Mouse (Mus musculus) limb, embryonic 14.5 days (tissue): Measurements from ENCODE around the gene Hmgcr. TPM values are rescaled to one million over a fixed set of nuclear protein-coding genes. Genes with fewer than 3 reads are reported as not detected.

Experiments used
- ATAC-seq: fragments of 200-750 bp; cut with Nextera tagmentation; 2 replicates; pipeline ENCODE4 v1.8.0; 2017; ENCODE audit warnings: low read depth, moderate number of reproducible peaks, moderate TSS enrichment; ENCODE audit not compliant: low FRiP score
- DNase-seq: peaks from one replicate; pipeline ENCODE4 v3.0.0-alpha.2; 2015; ENCODE audit warnings: low spot score
- H3K27ac ChIP-seq: fragments of 300-500 bp; sonication (generic); replicated peaks from 2 replicates; pipeline ENCODE4 v1.5.1; 2014; ENCODE audit warnings: low read depth, mild to moderate bottlenecking, low read length, moderate library complexity, mixed read lengths
- H3K27me3 ChIP-seq: fragments of 300-500 bp; sonication (generic); 2 replicates; pipeline ENCODE4 v1.6.1; 2014; ENCODE audit warnings: low read length, mixed read lengths; ENCODE audit not compliant: control insufficient read depth, insufficient read depth
- H3K36me3 ChIP-seq: fragments of 300-500 bp; sonication (generic); 2 replicates; pipeline ENCODE4 v1.6.1; 2014; ENCODE audit warnings: mild to moderate bottlenecking, low read length, moderate library complexity, mixed read lengths; ENCODE audit not compliant: control insufficient read depth, insufficient read depth
- H3K4me1 ChIP-seq: fragments of 300-500 bp; sonication (generic); 2 replicates; pipeline ENCODE4 v1.6.1; 2014; ENCODE audit warnings: antibody characterized with exemption, low read length, mixed read lengths; ENCODE audit not compliant: control insufficient read depth, insufficient read depth
- H3K4me2 ChIP-seq: fragments of 300-500 bp; sonication (generic); replicated peaks from 2 replicates; pipeline ENCODE4 v1.6.1; 2014; ENCODE audit warnings: low read depth, mild to moderate bottlenecking, low read length, moderate library complexity; ENCODE audit not compliant: severe bottlenecking
- H3K4me3 ChIP-seq: fragments of 300-500 bp; sonication (generic); replicated peaks from 2 replicates; pipeline ENCODE4 v1.5.1; 2014; ENCODE audit warnings: low read length
- H3K9ac ChIP-seq: fragments of 300-500 bp; sonication (generic); 2 replicates; pipeline ENCODE4 v1.6.1; 2014; ENCODE audit warnings: mild to moderate bottlenecking, low read depth, low read length, moderate library complexity; ENCODE audit not compliant: severe bottlenecking
- H3K9me3 ChIP-seq: fragments of 300-500 bp; sonication (generic); 2 replicates; pipeline ENCODE4 v1.6.1; 2016; ENCODE audit warnings: low read length; ENCODE audit not compliant: control insufficient read depth
- POLR2A ChIP-seq: fragments of 200-500 bp; IDR thresholded peaks from 2 replicates; pipeline ENCODE4 v1.8.0; 2012; ENCODE audit warnings: inconsistent platforms, mild to moderate bottlenecking, moderate library complexity, borderline replicate concordance; ENCODE audit not compliant: insufficient read depth, insufficient read length; ENCODE audit errors: extremely low read depth
- WGBS: fragments of 180-500 bp; shearing (Covaris S2); extraction: QIAGEN DNeasy Blood & Tissue Kit; methylation state at CpG from one replicate; pipeline ENCODE4 v1.1.7; 2014; 5-methylcytosine and 5-hydroxymethylcytosine counted together
- polyA plus RNA-seq, 2 experiments: library from polyadenylated mRNA; depleted of rRNA in 1 of 2; stranded (reverse) in 1 of 2; unstranded in 1 of 2; fragments of >200 nt; fragmentation: Nextera tagmentation in 1 of 2; extraction: Ambion mirVana in 1 of 2; gene quantifications; 2 replicates each; pipeline versions ENCODE4 v1.2.1 to v1.2.3; 2012 to 2014

Gene Hmgcr
- polyA plus RNA-seq, 2 experiments, result 45.3 to 72.2 TPM

DNA sequence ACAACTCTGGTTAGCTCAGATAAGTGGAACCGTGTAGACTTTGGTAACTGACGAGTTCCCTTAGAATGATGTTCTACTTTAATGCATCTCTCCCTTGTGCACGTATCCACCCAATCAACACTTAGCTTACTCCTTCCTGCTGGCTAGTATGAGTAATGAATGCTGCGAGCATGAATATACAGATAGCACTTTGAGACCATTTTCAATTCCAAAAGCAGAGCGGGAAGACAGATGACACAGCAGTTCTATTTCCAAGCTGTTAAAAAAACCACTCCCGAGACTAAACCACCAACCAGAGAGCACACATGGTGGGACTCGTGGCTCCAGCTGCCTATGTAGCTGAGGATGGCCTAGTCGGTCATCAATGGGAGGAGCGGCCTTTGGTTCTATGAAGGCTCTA lies 17.7 kb downstream of the Hmgcr start:
- WGBS, result 91% methylated on average over 9 of the region's 9 CpGs

DNA sequence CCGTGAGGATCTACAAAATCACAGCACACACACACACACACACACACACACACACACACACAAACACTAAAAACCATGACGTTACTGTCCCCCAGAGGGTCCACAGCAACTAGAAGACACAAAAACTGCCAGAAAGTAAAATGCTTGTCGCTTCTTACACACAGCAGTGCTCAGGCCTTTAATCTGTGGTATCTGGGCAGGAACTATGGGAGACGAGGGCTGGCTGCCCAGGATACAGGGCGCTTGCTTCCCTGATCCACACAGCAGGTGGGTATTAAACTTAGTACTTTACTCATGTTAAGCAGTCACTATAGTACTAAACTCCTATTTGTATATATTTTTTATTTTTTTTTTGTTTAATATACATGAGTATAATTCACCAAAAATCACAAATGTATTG lies 24.9 kb downstream of the Hmgcr start:
- Histone ChIP-seq H3K4me3 (no peak overlapping the region), H3K4me2 (no peak overlapping the region), H3K4me1 (no peaks in the 10 kb centered on the region), H3K9ac (no peak overlapping the region), H3K27me3 (no peaks in the 10 kb centered on the region), H3K9me3 (no peaks in the 10 kb centered on the region), H3K36me3 (peaks cover 30% of the 10 kb centered on the region), H3K27ac (no peak overlapping the region)
- peak; percentile 21; the same call in 1 of the 2 replicates for ATAC-seq
- WGBS, result 51% methylated on average over 5 of the region's 5 CpGs
- TF ChIP-seq POLR2A, result no peak
- DNase-seq, result no peak

More for the DNA sequence above, 17.7 kb downstream of the Hmgcr start:
- Histone ChIP-seq H3K4me3 (no peak overlapping the region), H3K4me1 (no peaks in the 10 kb centered on the region), H3K9ac (no peak overlapping the region), H3K4me2 (no peak overlapping the region), H3K27me3 (no peaks in the 10 kb centered on the region), H3K27ac (no peak overlapping the region), H3K36me3 (peaks cover 88% of the 10 kb centered on the region), H3K9me3 (no peaks in the 10 kb centered on the region)
- TF ChIP-seq POLR2A, result no peak
- DNase-seq, result no peak
- ATAC-seq, result no peak

DNA sequence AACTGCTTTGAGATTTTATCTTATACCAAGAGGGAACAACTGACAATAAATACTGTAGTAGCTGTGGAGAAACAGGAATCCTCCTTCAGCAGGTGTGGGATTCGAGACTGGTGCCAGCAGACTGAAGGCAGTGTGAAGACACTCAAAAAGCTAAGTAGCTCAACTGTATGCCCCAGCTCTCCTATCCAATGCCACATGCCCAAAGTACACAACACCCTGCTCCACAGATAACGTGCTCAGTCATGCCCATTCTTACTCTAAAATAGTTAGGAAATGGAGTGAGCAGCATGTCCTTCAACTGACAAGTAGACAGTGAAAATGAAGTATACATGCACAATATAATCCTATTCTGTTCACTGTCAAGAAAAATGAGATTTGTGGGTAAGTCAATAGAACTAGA lies 26.6 kb downstream of the Hmgcr start:
- H3K27ac ChIP-seq, result no peak overlapping the region
- ATAC-seq (no peak), DNase-seq (no peak)
- H3K4me2 ChIP-seq, result no peak overlapping the region
- no peak overlapping the region for H3K4me3 ChIP-seq
- no peak for TF ChIP-seq POLR2A
- no peak overlapping the region for H3K9ac ChIP-seq
- WGBS, result 74% methylated on average over 2 of the region's 2 CpGs
- H3K27me3 ChIP-seq, result no peaks in the 10 kb centered on the region
- H3K4me1 ChIP-seq, result no peaks in the 10 kb centered on the region
- peaks cover 21% of the 10 kb centered on the region for H3K36me3 ChIP-seq
- no peaks in the 10 kb centered on the region for H3K9me3 ChIP-seq

DNA sequence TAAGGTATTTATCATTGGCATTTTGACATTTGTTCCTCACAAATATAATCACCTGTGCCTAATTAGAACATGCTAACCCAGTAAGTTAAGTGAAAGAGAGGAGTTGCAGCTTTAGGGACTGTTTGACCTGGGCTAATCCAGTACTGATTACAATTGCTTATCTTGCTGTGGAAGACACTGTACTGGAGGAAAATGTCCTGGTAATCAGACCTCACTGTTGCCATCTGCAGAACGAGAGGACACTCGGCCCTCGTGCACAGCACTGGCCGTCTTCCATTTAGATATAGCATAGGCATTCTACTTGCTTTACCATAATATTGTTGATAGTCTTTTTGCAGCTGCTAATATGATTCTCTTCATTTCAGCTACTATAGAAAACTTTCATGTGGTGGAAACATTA lies 40.3 kb downstream of the Hmgcr start:
- H3K4me1 ChIP-seq, result no peaks in the 10 kb centered on the region
- ATAC-seq, result no peak

DNA sequence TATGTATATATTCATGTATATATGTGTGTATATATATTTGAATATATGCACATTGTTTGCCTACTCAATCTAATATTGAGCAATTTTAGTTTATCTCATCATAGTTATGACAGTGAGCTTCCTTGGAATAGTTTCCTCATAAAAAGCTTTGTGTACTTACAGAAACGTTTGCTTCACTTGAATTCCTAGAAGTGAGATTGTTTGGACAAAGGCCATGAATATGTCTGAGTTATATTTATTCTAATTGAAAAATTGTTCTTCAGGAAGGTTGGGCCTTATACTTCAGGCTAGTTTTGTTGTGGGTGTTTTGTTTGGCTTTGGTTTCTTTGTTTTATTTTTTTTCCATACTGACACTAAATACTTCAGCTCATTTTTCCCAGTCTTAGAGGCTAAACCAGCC lies 49.8 kb downstream of the Hmgcr start:
- Histone ChIP-seq H3K4me1 (no peaks in the 10 kb centered on the region), H3K9ac (no peak overlapping the region), H3K27ac (no peak overlapping the region), H3K4me3 (no peak overlapping the region), H3K4me2 (no peak overlapping the region), H3K9me3 (no peaks in the 10 kb centered on the region), H3K27me3 (no peaks in the 10 kb centered on the region), H3K36me3 (peaks cover 11% of the 10 kb centered on the region; the same call in 1 of the 2 replicates)
- no peak for DNase-seq
- 68% methylated on average over 1 of the region's 1 CpGs for WGBS
- no peak for ATAC-seq
- TF ChIP-seq POLR2A, result no peak

More for the DNA sequence above, 40.3 kb downstream of the Hmgcr start:
- WGBS, result 95% methylated on average over 4 of the region's 4 CpGs
- no peaks in the 10 kb centered on the region for H3K9me3 ChIP-seq
- peaks cover 43% of the 10 kb centered on the region for H3K36me3 ChIP-seq
- no peak overlapping the region for H3K4me3 ChIP-seq
- H3K27me3 ChIP-seq, result no peaks in the 10 kb centered on the region
- H3K4me2 ChIP-seq, result no peak overlapping the region
- no peak for DNase-seq
- H3K27ac ChIP-seq, result no peak overlapping the region
- no peak for TF ChIP-seq POLR2A
- H3K9ac ChIP-seq, result no peak overlapping the region

DNA sequence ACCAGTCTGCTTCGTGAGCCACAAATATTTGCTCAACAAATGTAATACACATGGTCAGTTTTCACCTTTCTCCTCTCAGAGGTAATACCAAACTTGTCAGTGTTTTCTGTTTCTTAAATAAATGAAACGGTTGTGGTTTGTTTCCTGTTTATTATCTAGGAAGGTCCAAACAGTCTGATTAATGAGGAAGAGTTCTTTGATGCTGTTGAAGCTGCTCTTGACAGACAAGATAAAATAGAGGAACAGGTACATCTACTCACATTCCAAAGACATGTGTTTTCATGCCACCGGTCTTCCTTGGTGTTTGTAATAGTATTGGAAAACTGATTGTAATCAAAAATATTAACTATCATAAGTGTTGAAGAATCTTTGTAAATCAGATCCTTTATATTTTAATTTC lies 56.1 kb downstream of the Hmgcr start:
- no peak for TF ChIP-seq POLR2A
- Histone ChIP-seq H3K9ac (no peak overlapping the region), H3K4me1 (no peaks in the 10 kb centered on the region), H3K27ac (no peak overlapping the region), H3K4me3 (no peak overlapping the region), H3K9me3 (no peaks in the 10 kb centered on the region), H3K36me3 (peaks cover 13% of the 10 kb centered on the region; the same call in 1 of the 2 replicates), H3K27me3 (no peaks in the 10 kb centered on the region), H3K4me2 (no peak overlapping the region)
- ATAC-seq, result no peak
- no peak for DNase-seq
- 89% methylated on average over 3 of the region's 3 CpGs for WGBS
